Mouse (Mus musculus) kidney, embryonic 16.5 days (tissue): ENCODE results near the gene Serpinf2. TPM values are rescaled to one million over a fixed set of nuclear protein-coding genes. Genes with fewer than 3 reads are reported as not detected.

Source experiments
- ATAC-seq: fragments of 200-750 bp; cut with Nextera tagmentation; 2 replicates; pipeline ENCODE4 v1.8.0; 2017; ENCODE audit warnings: moderate TSS enrichment; ENCODE audit not compliant: low FRiP score, low TSS enrichment
- H3K27ac ChIP-seq: fragments of 300-500 bp; sonication (generic); 2 replicates; pipeline ENCODE4 v1.5.1; 2014; ENCODE audit warnings: low read length
- H3K27me3 ChIP-seq: fragments of 300-500 bp; sonication (generic); 2 replicates; pipeline ENCODE4 v1.6.1; 2014; ENCODE audit warnings: low read length, control low read depth, mixed read lengths; ENCODE audit not compliant: insufficient read depth
- H3K36me3 ChIP-seq: fragments of 300-500 bp; sonication (generic); 2 replicates; pipeline ENCODE4 v1.6.1; 2014; ENCODE audit warnings: low read length, control low read depth, mixed read lengths; ENCODE audit not compliant: insufficient read depth
- H3K4me1 ChIP-seq: fragments of 300-500 bp; sonication (generic); 2 replicates; pipeline ENCODE4 v1.6.1; 2014; ENCODE audit warnings: low read length, control low read depth, mixed read lengths; ENCODE audit not compliant: insufficient read depth
- H3K4me2 ChIP-seq: fragments of 300-500 bp; sonication (generic); replicated peaks from 2 replicates; pipeline ENCODE4 v1.6.1; 2014; ENCODE audit warnings: low read depth, low read length
- H3K4me3 ChIP-seq: fragments of 300-500 bp; sonication (generic); 2 replicates; pipeline ENCODE4 v1.5.1; 2014; ENCODE audit warnings: mild to moderate bottlenecking, low read length
- H3K9ac ChIP-seq: fragments of 300-500 bp; sonication (generic); replicated peaks from 2 replicates; pipeline ENCODE4 v1.6.1; 2014; ENCODE audit warnings: low read length
- H3K9me3 ChIP-seq: fragments of 300-500 bp; sonication (generic); 2 replicates; pipeline ENCODE4 v1.6.1; 2016; ENCODE audit warnings: low read length, control low read depth
- WGBS: fragments of 180-500 bp; shearing (Covaris S2); extraction: QIAGEN DNeasy Blood & Tissue Kit; methylation state at CpG from one replicate; pipeline ENCODE4 v1.1.7; 2014; 5-methylcytosine and 5-hydroxymethylcytosine counted together
- polyA plus RNA-seq: library from polyadenylated mRNA; unstranded; fragments of >200 nt; fragmentation: Nextera tagmentation; extraction: Ambion mirVana; gene quantifications from 2 replicates; pipeline ENCODE4 v1.2.1, GENCODE M21; 2015

Gene Serpinf2
- polyA plus RNA-seq = 57.8 and 60.2 TPM in 2 replicates

- Histone ChIP-seq H3K36me3 (0 out of 2 replicates have a peak, but pooled peaks cover under 1% of the 10 kb centered on the region), H3K4me1 (no peaks in the 10 kb centered on the region), H3K9ac (no peak within 1 kb of the TSS), H3K27me3 (no peaks in the 10 kb centered on the region), H3K27ac (no peak within 1 kb of the TSS), H3K4me2 (no peak within 1 kb of the TSS; the same call in 1 of the 2 replicates), H3K4me3 (no peak within 1 kb of the TSS), H3K9me3 (peaks cover 2% of the 10 kb centered on the region)
- 65% methylated on average over 6 of the region's 6 CpGs for WGBS
- peak; percentile 55; the same call in 1 of the 2 replicates for ATAC-seq
These were observed at the start of gene Serpinf2 for GRCm38 (mm10) chr11:75439363-75439762. TSS of gene Serpinf2 (minus strand) at chr11:75439591.

- Histone ChIP-seq H3K9ac (peak overlapping the region; percentile 100), H3K4me2 (peak overlapping the region; percentile 99), H3K4me3 (peak overlapping the region; percentile 100), H3K4me1 (peaks cover 12% of the 10 kb centered on the region), H3K36me3 (peaks cover 35% of the 10 kb centered on the region), H3K27ac (no peak overlapping the region), H3K27me3 (no peaks in the 10 kb centered on the region), H3K9me3 (no peaks in the 10 kb centered on the region)
- WGBS = 28% methylated on average over 6 of the region's 6 CpGs
- no peak for ATAC-seq
These were observed 48.1 kb upstream of the Serpinf2 start for GRCm38 (mm10) chr11:75487496-75487895.

- Histone ChIP-seq H3K27ac (peak within 1 kb of the TSS; percentile 54), H3K9ac (peak within 1 kb of the TSS; percentile 100), H3K4me1 (peaks cover 12% of the 10 kb centered on the region), H3K4me2 (peak within 1 kb of the TSS; percentile 99), H3K4me3 (peak within 1 kb of the TSS; percentile 100), H3K9me3 (no peaks in the 10 kb centered on the region), H3K27me3 (no peaks in the 10 kb centered on the region), H3K36me3 (peaks cover 27% of the 10 kb centered on the region)
- peak; percentile 99 for ATAC-seq
- under 1% methylated on average over 52 of the region's 52 CpGs for WGBS
These were observed 47.4 kb upstream of the Serpinf2 start, which contains the start of gene Prpf8 for GRCm38 (mm10) chr11:75486601-75487285. TSS of gene Prpf8 (plus strand) at chr11:75486816.

- peak; percentile 31; the same call in 1 of the 2 replicates for ATAC-seq
- H3K36me3 ChIP-seq = peaks cover 22% of the 10 kb centered on the region
- H3K9ac ChIP-seq = no peak overlapping the region
- 16% methylated on average over 3 of the region's 3 CpGs for WGBS
- H3K9me3 ChIP-seq = no peaks in the 10 kb centered on the region
- peak overlapping the region; percentile 40 for H3K4me2 ChIP-seq
- peak overlapping the region; percentile 100 for H3K4me3 ChIP-seq
- H3K27ac ChIP-seq = no peak overlapping the region
- H3K4me1 ChIP-seq = peaks cover 12% of the 10 kb centered on the region
- no peaks in the 10 kb centered on the region for H3K27me3 ChIP-seq
These were observed 46.8 kb upstream of the Serpinf2 start for GRCm38 (mm10) chr11:75486192-75486591.

GRCm38 (mm10) chr11:75473376-75473775 is 34.0 kb upstream of the Serpinf2 start:
- H3K27me3 ChIP-seq = no peaks in the 10 kb centered on the region; the same call in 1 of the 2 replicates
- H3K9ac ChIP-seq = no peak overlapping the region
- no peaks in the 10 kb centered on the region for H3K36me3 ChIP-seq
- ATAC-seq = no peak
- H3K4me2 ChIP-seq = no peak overlapping the region
- H3K9me3 ChIP-seq = no peaks in the 10 kb centered on the region
- 58% methylated on average over 7 of the region's 7 CpGs for WGBS
- no peak overlapping the region for H3K4me3 ChIP-seq
- H3K27ac ChIP-seq = no peak overlapping the region
- peaks cover 3% of the 10 kb centered on the region; the same call in 1 of the 2 replicates for H3K4me1 ChIP-seq

- Histone ChIP-seq H3K4me1 (peaks cover 9% of the 10 kb centered on the region; the same call in 1 of the 2 replicates), H3K27me3 (no peaks in the 10 kb centered on the region; the same call in 1 of the 2 replicates), H3K36me3 (no peaks in the 10 kb centered on the region), H3K9ac (no peak overlapping the region), H3K27ac (no peak overlapping the region), H3K4me3 (no peak overlapping the region), H3K4me2 (no peak overlapping the region), H3K9me3 (no peaks in the 10 kb centered on the region)
- no peak for ATAC-seq
- WGBS = 77% methylated on average over 11 of the region's 11 CpGs
These were observed 33.2 kb upstream of the Serpinf2 start for GRCm38 (mm10) chr11:75472469-75473081.

GRCm38 (mm10) chr11:75470675-75471074 is 31.3 kb upstream of the Serpinf2 start:
- 72% methylated on average over 3 of the region's 3 CpGs for WGBS
- Histone ChIP-seq H3K9ac (no peak overlapping the region), H3K27me3 (no peaks in the 10 kb centered on the region), H3K4me3 (no peak overlapping the region), H3K4me2 (no peak overlapping the region), H3K9me3 (peaks cover 3% of the 10 kb centered on the region), H3K36me3 (peaks cover 8% of the 10 kb centered on the region; the same call in 1 of the 2 replicates), H3K27ac (no peak overlapping the region), H3K4me1 (peaks cover 13% of the 10 kb centered on the region; the same call in 1 of the 2 replicates)
- no peak for ATAC-seq

GRCm38 (mm10) chr11:75469261-75469660 is 29.9 kb upstream of the Serpinf2 start:
- no peak overlapping the region for H3K4me3 ChIP-seq
- no peak overlapping the region for H3K9ac ChIP-seq
- H3K4me1 ChIP-seq = peaks cover 13% of the 10 kb centered on the region; the same call in 1 of the 2 replicates
- H3K27me3 ChIP-seq = no peaks in the 10 kb centered on the region
- WGBS = 86% methylated on average over 4 of the region's 4 CpGs
- H3K9me3 ChIP-seq = peaks cover 3% of the 10 kb centered on the region
- H3K27ac ChIP-seq = no peak overlapping the region
- no peak for ATAC-seq
- H3K4me2 ChIP-seq = no peak overlapping the region
- peaks cover 14% of the 10 kb centered on the region for H3K36me3 ChIP-seq

- 52% methylated on average over 7 of the region's 7 CpGs for WGBS
- ATAC-seq = peak; percentile 29; the same call in 1 of the 2 replicates
- no peak overlapping the region for H3K27ac ChIP-seq
These were observed 29.0 kb upstream of the Serpinf2 start for GRCm38 (mm10) chr11:75468410-75468809.

More at GRCm38 (mm10) chr11:75468410-75468809, 29.0 kb upstream of the Serpinf2 start:
- Histone ChIP-seq H3K4me1 (peaks cover 18% of the 10 kb centered on the region), H3K27me3 (no peaks in the 10 kb centered on the region), H3K4me3 (peak overlapping the region; percentile 47), H3K36me3 (peaks cover 14% of the 10 kb centered on the region), H3K9ac (peak overlapping the region; percentile 68), H3K9me3 (peaks cover 3% of the 10 kb centered on the region), H3K4me2 (peak overlapping the region; percentile 66)
